Mouse (Mus musculus): ENCODE measurements around the gene Zdhhc17. TPM values are rescaled to one million over a fixed set of nuclear protein-coding genes. Genes with fewer than 3 reads are reported as not detected.

Gene Zdhhc17
- polyA plus RNA-seq, 1 experiment, result 31.3 TPM

DNA sequence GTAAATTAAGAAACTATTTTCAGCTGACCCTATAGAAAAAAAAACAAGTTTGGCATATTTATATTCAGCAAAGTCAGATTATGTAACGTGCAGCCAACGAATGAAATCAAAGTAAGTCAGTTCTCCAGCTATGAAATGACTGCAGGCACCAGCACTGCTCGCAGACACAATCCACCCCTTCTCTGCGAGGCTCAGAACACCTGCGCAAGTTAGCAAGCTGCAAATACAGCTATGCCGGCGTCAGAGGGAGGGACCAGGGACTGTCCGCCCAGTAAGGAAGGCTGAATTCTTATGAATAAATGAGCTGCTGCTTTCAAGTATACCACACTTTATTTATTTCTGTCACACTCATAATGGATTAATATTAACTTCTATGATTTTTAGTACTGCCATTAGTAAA is 50.2 kb downstream of the Zdhhc17 start:
- Histone ChIP-seq H3K27ac (ENCODE audit: insufficient read depth, low read length) (no peak overlapping the region), H3K27me3 (ENCODE audit: control insufficient read depth, insufficient read depth, low read length, poor library complexity, severe bottlenecking) (no peaks in the 10 kb centered on the region), H3K9ac (ENCODE audit: low read depth, poor library complexity, severe bottlenecking) (no peak overlapping the region), H3K4me3 (ENCODE audit: low read depth, low read length) (no peak overlapping the region), H3K36me3 (ENCODE audit: control insufficient read depth, insufficient read depth, low read length, poor library complexity, severe bottlenecking) (no peaks in the 10 kb centered on the region; the same call in none of the 2 replicates), H3K9me3 (replicated peaks; ENCODE audit: control insufficient read depth, insufficient read depth, low read length, poor library complexity, severe bottlenecking) (no peaks in the 10 kb centered on the region), H3K4me1 (ENCODE audit: control insufficient read depth, insufficient read depth, low read length) (no peaks in the 10 kb centered on the region)
- no peak for TF ChIP-seq EP300 (IDR thresholded peaks at IDR 0.05; ENCODE audit: insufficient read depth, low read depth, low read length)
- TF ChIP-seq POLR2A (IDR thresholded peaks at IDR 0.05; ENCODE audit: insufficient read depth, low read length), result no peak
- TF ChIP-seq CTCF (IDR thresholded peaks at IDR 0.05; ENCODE audit: low read depth, low read length), result no peak

DNA sequence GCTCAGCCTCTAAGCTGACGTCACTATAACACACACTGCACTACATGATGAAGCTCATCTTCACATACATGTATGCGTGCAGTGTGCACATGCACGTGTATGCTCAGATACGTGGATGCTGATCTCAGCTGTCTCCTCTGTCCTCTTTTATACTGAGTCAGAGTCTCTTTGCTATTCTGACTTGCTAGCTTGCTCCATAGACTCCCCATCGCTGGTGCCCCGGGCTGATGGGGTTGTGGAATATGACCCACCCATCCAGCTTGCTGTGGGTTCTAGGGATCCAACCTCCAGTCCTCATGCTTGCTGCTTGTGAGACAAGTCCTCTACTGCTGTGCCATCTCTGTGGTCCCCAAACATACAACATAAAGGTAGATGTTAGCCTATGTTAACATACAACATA is 51.1 kb downstream of the Zdhhc17 start:
- Histone ChIP-seq H3K27ac (ENCODE audit: insufficient read depth, low read length) (no peak overlapping the region), H3K4me3 (ENCODE audit: low read depth, low read length) (no peak overlapping the region), H3K4me1 (ENCODE audit: control insufficient read depth, insufficient read depth, low read length) (no peaks in the 10 kb centered on the region), H3K36me3 (ENCODE audit: control insufficient read depth, insufficient read depth, low read length, poor library complexity, severe bottlenecking) (no peaks in the 10 kb centered on the region; the same call in none of the 2 replicates), H3K27me3 (ENCODE audit: control insufficient read depth, insufficient read depth, low read length, poor library complexity, severe bottlenecking) (no peaks in the 10 kb centered on the region), H3K9me3 (replicated peaks; ENCODE audit: control insufficient read depth, insufficient read depth, low read length, poor library complexity, severe bottlenecking) (no peaks in the 10 kb centered on the region), H3K9ac (ENCODE audit: low read depth, poor library complexity, severe bottlenecking) (no peak overlapping the region)
- TF ChIP-seq CTCF (IDR thresholded peaks at IDR 0.05; ENCODE audit: low read depth, low read length) (no peak), EP300 (IDR thresholded peaks at IDR 0.05; ENCODE audit: insufficient read depth, low read depth, low read length) (no peak)

DNA sequence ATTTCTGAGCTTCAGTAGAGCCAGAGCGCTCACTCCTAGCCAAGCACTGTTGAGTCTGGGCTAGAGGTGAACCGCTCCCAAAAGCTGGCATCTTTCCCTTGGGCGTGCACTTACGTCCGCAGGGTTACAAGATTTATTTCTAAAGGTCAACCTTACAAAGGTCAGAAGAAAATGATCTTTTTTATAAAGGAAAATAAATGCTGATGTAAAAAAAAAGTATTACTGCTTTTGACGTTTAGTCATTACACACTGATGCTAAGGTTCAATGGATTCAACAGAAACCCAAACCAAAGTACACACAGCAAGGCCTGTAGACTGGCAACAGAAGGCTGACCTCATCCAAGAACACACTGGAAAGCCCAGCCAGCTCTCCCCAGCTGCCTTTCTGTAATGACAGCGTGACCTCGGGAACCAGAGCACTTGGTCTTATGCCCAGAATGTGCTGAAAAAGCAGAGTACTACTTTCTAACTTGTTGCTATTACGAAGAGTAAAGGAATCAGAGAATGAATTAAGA is 56.9 kb downstream of the Zdhhc17 start:
- TF ChIP-seq EP300 (IDR thresholded peaks at IDR 0.05; ENCODE audit: insufficient read depth, low read depth, low read length) (no peak), POLR2A (IDR thresholded peaks at IDR 0.05; ENCODE audit: insufficient read depth, low read length) (no peak), CTCF (IDR thresholded peaks at IDR 0.05; ENCODE audit: low read depth, low read length) (no peak)
- Histone ChIP-seq H3K36me3 (ENCODE audit: control insufficient read depth, insufficient read depth, low read length, poor library complexity, severe bottlenecking) (peaks cover 3% of the 10 kb centered on the region), H3K27ac (ENCODE audit: insufficient read depth, low read length) (no peak overlapping the region), H3K4me3 (ENCODE audit: low read depth, low read length) (no peak overlapping the region), H3K4me1 (ENCODE audit: control insufficient read depth, insufficient read depth, low read length) (no peaks in the 10 kb centered on the region), H3K9ac (ENCODE audit: low read depth, poor library complexity, severe bottlenecking) (no peak overlapping the region), H3K27me3 (ENCODE audit: control insufficient read depth, insufficient read depth, low read length, poor library complexity, severe bottlenecking) (no peaks in the 10 kb centered on the region), H3K9me3 (replicated peaks; ENCODE audit: control insufficient read depth, insufficient read depth, low read length, poor library complexity, severe bottlenecking) (no peaks in the 10 kb centered on the region)

DNA sequence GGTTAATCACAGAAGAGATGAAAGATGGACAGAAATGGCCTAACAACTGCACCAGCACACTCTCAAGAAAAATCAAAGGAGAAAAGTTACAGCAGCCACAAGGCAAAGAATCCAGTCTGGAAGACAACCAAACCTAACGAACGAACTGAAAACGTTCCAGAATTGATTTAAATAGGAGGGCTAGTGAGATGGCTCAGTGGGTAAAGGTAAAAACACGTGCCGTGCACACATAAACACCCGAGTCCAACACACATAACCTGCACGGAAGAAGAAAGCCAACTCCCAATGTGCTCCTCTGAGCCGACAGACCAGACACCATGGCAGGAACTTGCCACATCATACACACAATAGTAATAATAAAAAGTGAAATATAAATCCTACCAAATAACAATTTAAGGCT is 57.7 kb downstream of the Zdhhc17 start:
- Histone ChIP-seq H3K36me3 (ENCODE audit: control insufficient read depth, insufficient read depth, low read length, poor library complexity, severe bottlenecking) (peaks cover 3% of the 10 kb centered on the region), H3K4me1 (ENCODE audit: control insufficient read depth, insufficient read depth, low read length) (no peaks in the 10 kb centered on the region), H3K4me3 (ENCODE audit: low read depth, low read length) (no peak overlapping the region), H3K27ac (ENCODE audit: insufficient read depth, low read length) (no peak overlapping the region), H3K9me3 (replicated peaks; ENCODE audit: control insufficient read depth, insufficient read depth, low read length, poor library complexity, severe bottlenecking) (no peaks in the 10 kb centered on the region), H3K27me3 (ENCODE audit: control insufficient read depth, insufficient read depth, low read length, poor library complexity, severe bottlenecking) (no peaks in the 10 kb centered on the region), H3K9ac (ENCODE audit: low read depth, poor library complexity, severe bottlenecking) (no peak overlapping the region)
- TF ChIP-seq POLR2A (IDR thresholded peaks at IDR 0.05; ENCODE audit: insufficient read depth, low read length) (no peak), EP300 (IDR thresholded peaks at IDR 0.05; ENCODE audit: insufficient read depth, low read depth, low read length) (no peak), CTCF (IDR thresholded peaks at IDR 0.05; ENCODE audit: low read depth, low read length) (no peak)

DNA sequence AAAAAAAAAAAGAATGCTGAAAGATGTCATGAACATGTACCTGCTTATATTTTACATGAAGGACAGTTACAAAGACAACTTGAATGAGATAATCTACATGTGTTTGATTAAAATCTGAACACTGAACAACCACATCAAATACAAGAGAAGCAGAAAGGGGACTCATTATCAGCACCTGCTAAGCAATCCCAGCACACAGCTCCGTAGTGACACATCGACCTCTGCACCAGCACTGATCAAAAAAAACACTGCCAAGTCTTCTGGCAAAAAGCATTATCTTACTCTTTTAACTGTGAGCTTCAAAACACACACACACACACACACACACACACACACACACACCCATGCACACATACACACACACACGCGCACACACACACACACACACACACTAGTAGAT is 58.2 kb downstream of the Zdhhc17 start:
- no peaks in the 10 kb centered on the region for H3K4me1 ChIP-seq (ENCODE audit: control insufficient read depth, insufficient read depth, low read length)
- no peaks in the 10 kb centered on the region for H3K9me3 ChIP-seq (replicated peaks; ENCODE audit: control insufficient read depth, insufficient read depth, low read length, poor library complexity, severe bottlenecking)
- H3K4me3 ChIP-seq (ENCODE audit: low read depth, low read length), result no peak overlapping the region
- H3K9ac ChIP-seq (ENCODE audit: low read depth, poor library complexity, severe bottlenecking), result no peak overlapping the region
- no peaks in the 10 kb centered on the region for H3K27me3 ChIP-seq (ENCODE audit: control insufficient read depth, insufficient read depth, low read length, poor library complexity, severe bottlenecking)
- H3K27ac ChIP-seq (ENCODE audit: insufficient read depth, low read length), result no peak overlapping the region
- H3K36me3 ChIP-seq (ENCODE audit: control insufficient read depth, insufficient read depth, low read length, poor library complexity, severe bottlenecking), result peaks cover 3% of the 10 kb centered on the region
- no peak for TF ChIP-seq CTCF (IDR thresholded peaks at IDR 0.05; ENCODE audit: low read depth, low read length)
- no peak for TF ChIP-seq EP300 (IDR thresholded peaks at IDR 0.05; ENCODE audit: insufficient read depth, low read depth, low read length)
- TF ChIP-seq POLR2A (IDR thresholded peaks at IDR 0.05; ENCODE audit: insufficient read depth, low read length), result no peak

DNA sequence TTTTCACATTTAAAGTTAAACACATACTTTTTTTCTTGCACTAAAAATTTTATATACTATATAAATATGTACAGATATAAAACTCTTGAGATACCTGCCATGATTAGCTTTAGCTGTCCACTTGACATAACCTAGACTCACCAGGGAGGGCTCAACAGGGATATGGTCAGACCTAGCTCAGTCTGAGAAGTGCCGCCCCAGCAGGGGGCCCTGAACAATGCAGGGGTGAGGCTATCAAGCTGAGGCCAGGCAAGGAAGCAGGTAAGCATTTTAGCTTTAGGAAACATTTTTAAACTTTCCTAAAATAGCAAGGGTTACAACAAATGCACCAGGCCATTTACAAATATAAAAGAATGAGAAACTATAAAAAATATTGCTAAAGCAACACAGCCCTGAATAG is 58.8 kb downstream of the Zdhhc17 start:
- no peak overlapping the region for H3K27ac ChIP-seq (ENCODE audit: insufficient read depth, low read length)
- H3K4me1 ChIP-seq (ENCODE audit: control insufficient read depth, insufficient read depth, low read length), result no peaks in the 10 kb centered on the region
- H3K9me3 ChIP-seq (replicated peaks; ENCODE audit: control insufficient read depth, insufficient read depth, low read length, poor library complexity, severe bottlenecking), result no peaks in the 10 kb centered on the region
- no peak for TF ChIP-seq EP300 (IDR thresholded peaks at IDR 0.05; ENCODE audit: insufficient read depth, low read depth, low read length)
- TF ChIP-seq CTCF (IDR thresholded peaks at IDR 0.05; ENCODE audit: low read depth, low read length), result no peak
- TF ChIP-seq POLR2A (IDR thresholded peaks at IDR 0.05; ENCODE audit: insufficient read depth, low read length), result no peak
- peaks cover 3% of the 10 kb centered on the region for H3K36me3 ChIP-seq (ENCODE audit: control insufficient read depth, insufficient read depth, low read length, poor library complexity, severe bottlenecking)
- no peak overlapping the region for H3K9ac ChIP-seq (ENCODE audit: low read depth, poor library complexity, severe bottlenecking)
- no peak overlapping the region for H3K4me3 ChIP-seq (ENCODE audit: low read depth, low read length)
- no peaks in the 10 kb centered on the region for H3K27me3 ChIP-seq (ENCODE audit: control insufficient read depth, insufficient read depth, low read length, poor library complexity, severe bottlenecking)
